Mouse (Mus musculus): ENCODE results near the gene Efnb3. TPM values are rescaled to one million over a fixed set of nuclear protein-coding genes. Genes with fewer than 3 reads are reported as not detected.
A peak's percentile ranks its signal among the peaks of the same experiment; 100 is the strongest.

Efnb3 gene
- polyA plus RNA-seq, 1 experiment from 2014 or later: 38.6 TPM

- Histone ChIP-seq H3K36me3 (ENCODE audit: control insufficient read depth, insufficient read depth, low read length) (peaks cover 26% of the 10 kb centered on the region), H3K4me3 (ENCODE audit: low read depth, low read length) (peak within 1 kb of the TSS; percentile 72), H3K27ac (ENCODE audit: low read depth, low read length) (peak within 1 kb of the TSS; percentile 92), H3K27me3 (replicated peaks; ENCODE audit: control insufficient read depth, insufficient read depth, low read length) (no peaks in the 10 kb centered on the region), H3K4me1 (ENCODE audit: control insufficient read depth, insufficient read depth, low read length) (peaks cover 22% of the 10 kb centered on the region), H3K9me3 (replicated peaks; ENCODE audit: control insufficient read depth, low read length) (no peaks in the 10 kb centered on the region), H3K4me2 (ENCODE audit: low read length) (peak within 1 kb of the TSS; percentile 85), H3K9ac (ENCODE audit: low read length) (peak within 1 kb of the TSS; percentile 82)
- WGBS: 0% methylated on average over 13 of the region's 13 CpGs
- DNase-seq (ENCODE audit: low spot score) (peak; percentile 97), ATAC-seq (peak; percentile 60)
These were observed 20.1 kb upstream of the Efnb3 start, which contains the start of the genes Wrap53 and Trp53 for GRCm38 (mm10) chr11:69580091-69580514. Gene Wrap53, minus strand, starts transcription at chr11:69580255. Gene Trp53, plus strand, starts transcription at chr11:69580359.

- H3K4me1 ChIP-seq (ENCODE audit: control insufficient read depth, insufficient read depth, low read length): peaks cover 22% of the 10 kb centered on the region
- peak; percentile 92 for ATAC-seq
- 2% methylated on average over 39 of the region's 39 CpGs for WGBS
These were observed 19.4 kb upstream of the Efnb3 start for GRCm38 (mm10) chr11:69579128-69580017.

GRCm38 (mm10) chr11:69578301-69578700, 18.3 kb upstream of the Efnb3 start:
- Histone ChIP-seq H3K4me3 (ENCODE audit: low read depth, low read length) (peak overlapping the region; percentile 72), H3K27ac (ENCODE audit: low read depth, low read length) (no peak overlapping the region), H3K27me3 (replicated peaks; ENCODE audit: control insufficient read depth, insufficient read depth, low read length) (no peaks in the 10 kb centered on the region), H3K9me3 (replicated peaks; ENCODE audit: control insufficient read depth, low read length) (no peaks in the 10 kb centered on the region), H3K9ac (ENCODE audit: low read length) (peak overlapping the region; percentile 82), H3K4me2 (ENCODE audit: low read length) (peak overlapping the region; percentile 85), H3K36me3 (ENCODE audit: control insufficient read depth, insufficient read depth, low read length) (peaks cover 30% of the 10 kb centered on the region), H3K4me1 (ENCODE audit: control insufficient read depth, insufficient read depth, low read length) (peaks cover 22% of the 10 kb centered on the region)
- WGBS: 12% methylated on average over 15 of the region's 15 CpGs
- DNase-seq (ENCODE audit: low spot score): no peak
- no peak for ATAC-seq

More at GRCm38 (mm10) chr11:69579128-69580017, 19.4 kb upstream of the Efnb3 start:
- Histone ChIP-seq H3K4me3 (ENCODE audit: low read depth, low read length) (peak overlapping the region; percentile 72), H3K9ac (ENCODE audit: low read length) (peak overlapping the region; percentile 82), H3K9me3 (replicated peaks; ENCODE audit: control insufficient read depth, low read length) (no peaks in the 10 kb centered on the region), H3K27ac (ENCODE audit: low read depth, low read length) (peak overlapping the region; percentile 92), H3K36me3 (ENCODE audit: control insufficient read depth, insufficient read depth, low read length) (peaks cover 29% of the 10 kb centered on the region), H3K27me3 (replicated peaks; ENCODE audit: control insufficient read depth, insufficient read depth, low read length) (no peaks in the 10 kb centered on the region), H3K4me2 (ENCODE audit: low read length) (peak overlapping the region; percentile 85)
- peak; percentile 99 for DNase-seq (ENCODE audit: low spot score)

- 0 out of 2 replicates have a peak overlapping the region, but pooled peaks have one; percentile 7 for H3K9ac ChIP-seq (ENCODE audit: low read length)
- no peaks in the 10 kb centered on the region for H3K27me3 ChIP-seq (replicated peaks; ENCODE audit: control insufficient read depth, insufficient read depth, low read length)
- H3K27ac ChIP-seq (ENCODE audit: low read depth, low read length): no peak overlapping the region
- H3K4me3 ChIP-seq (ENCODE audit: low read depth, low read length): no peak overlapping the region
- 78% methylated on average over 5 of the region's 5 CpGs for WGBS
- H3K4me2 ChIP-seq (ENCODE audit: low read length): no peak overlapping the region
- DNase-seq (ENCODE audit: low spot score) (no peak), ATAC-seq (no peak)
- no peaks in the 10 kb centered on the region for H3K9me3 ChIP-seq (replicated peaks; ENCODE audit: control insufficient read depth, low read length)
- H3K4me1 ChIP-seq (ENCODE audit: control insufficient read depth, insufficient read depth, low read length): peaks cover 17% of the 10 kb centered on the region
- H3K36me3 ChIP-seq (ENCODE audit: control insufficient read depth, insufficient read depth, low read length): peaks cover 35% of the 10 kb centered on the region
These were observed 16.3 kb upstream of the Efnb3 start for GRCm38 (mm10) chr11:69576307-69576706.

GRCm38 (mm10) chr11:69575220-69575619, 15.2 kb upstream of the Efnb3 start:
- Histone ChIP-seq H3K27ac (ENCODE audit: low read depth, low read length) (no peak overlapping the region), H3K4me3 (ENCODE audit: low read depth, low read length) (no peak overlapping the region), H3K36me3 (ENCODE audit: control insufficient read depth, insufficient read depth, low read length) (peaks cover 46% of the 10 kb centered on the region), H3K9me3 (replicated peaks; ENCODE audit: control insufficient read depth, low read length) (no peaks in the 10 kb centered on the region), H3K9ac (ENCODE audit: low read length) (no peak overlapping the region), H3K4me2 (ENCODE audit: low read length) (no peak overlapping the region), H3K4me1 (ENCODE audit: control insufficient read depth, insufficient read depth, low read length) (peaks cover 17% of the 10 kb centered on the region), H3K27me3 (replicated peaks; ENCODE audit: control insufficient read depth, insufficient read depth, low read length) (no peaks in the 10 kb centered on the region)
- DNase-seq (ENCODE audit: low spot score): peak; percentile 56
- ATAC-seq: no peak
- WGBS: 70% methylated on average over 3 of the region's 3 CpGs

- ATAC-seq (no peak), DNase-seq (ENCODE audit: low spot score) (no peak)
- Histone ChIP-seq H3K27ac (ENCODE audit: low read depth, low read length) (no peak overlapping the region), H3K9ac (ENCODE audit: low read length) (no peak overlapping the region), H3K4me1 (ENCODE audit: control insufficient read depth, insufficient read depth, low read length) (peaks cover 16% of the 10 kb centered on the region), H3K27me3 (replicated peaks; ENCODE audit: control insufficient read depth, insufficient read depth, low read length) (no peaks in the 10 kb centered on the region), H3K4me3 (ENCODE audit: low read depth, low read length) (no peak overlapping the region), H3K9me3 (replicated peaks; ENCODE audit: control insufficient read depth, low read length) (no peaks in the 10 kb centered on the region), H3K36me3 (ENCODE audit: control insufficient read depth, insufficient read depth, low read length) (peaks cover 59% of the 10 kb centered on the region), H3K4me2 (ENCODE audit: low read length) (no peak overlapping the region)
- WGBS: 84% methylated on average over 8 of the region's 8 CpGs
These were observed 5.1 kb upstream of the Efnb3 start for GRCm38 (mm10) chr11:69565131-69565530.

- Histone ChIP-seq H3K9me3 (replicated peaks; ENCODE audit: control insufficient read depth, low read length) (no peaks in the 10 kb centered on the region), H3K27ac (ENCODE audit: low read depth, low read length) (no peak overlapping the region), H3K4me1 (ENCODE audit: control insufficient read depth, insufficient read depth, low read length) (peaks cover 16% of the 10 kb centered on the region), H3K9ac (ENCODE audit: low read length) (no peak overlapping the region), H3K4me3 (ENCODE audit: low read depth, low read length) (no peak overlapping the region), H3K27me3 (replicated peaks; ENCODE audit: control insufficient read depth, insufficient read depth, low read length) (no peaks in the 10 kb centered on the region), H3K4me2 (ENCODE audit: low read length) (no peak overlapping the region), H3K36me3 (ENCODE audit: control insufficient read depth, insufficient read depth, low read length) (peaks cover 52% of the 10 kb centered on the region)
- DNase-seq (ENCODE audit: low spot score) (no peak), ATAC-seq (no peak)
- 33% methylated on average over 3 of the region's 3 CpGs for WGBS
These were observed 4.4 kb upstream of the Efnb3 start for GRCm38 (mm10) chr11:69564391-69564790.

GRCm38 (mm10) chr11:69563373-69563772, 3.4 kb upstream of the Efnb3 start:
- H3K9ac ChIP-seq (ENCODE audit: low read length): no peak overlapping the region
- DNase-seq (ENCODE audit: low spot score): no peak
- H3K4me2 ChIP-seq (ENCODE audit: low read length): no peak overlapping the region
- no peak overlapping the region for H3K27ac ChIP-seq (ENCODE audit: low read depth, low read length)
- WGBS: 91% methylated on average over 13 of the region's 13 CpGs
- H3K27me3 ChIP-seq (replicated peaks; ENCODE audit: control insufficient read depth, insufficient read depth, low read length): no peaks in the 10 kb centered on the region
- H3K4me1 ChIP-seq (ENCODE audit: control insufficient read depth, insufficient read depth, low read length): peaks cover 20% of the 10 kb centered on the region
- peaks cover 46% of the 10 kb centered on the region for H3K36me3 ChIP-seq (ENCODE audit: control insufficient read depth, insufficient read depth, low read length)
- H3K9me3 ChIP-seq (replicated peaks; ENCODE audit: control insufficient read depth, low read length): no peaks in the 10 kb centered on the region
- ATAC-seq: no peak
- no peak overlapping the region for H3K4me3 ChIP-seq (ENCODE audit: low read depth, low read length)
